Comparison of ENCODE assay signal across 17 mouse cellular contexts in the genomic region with DNA sequence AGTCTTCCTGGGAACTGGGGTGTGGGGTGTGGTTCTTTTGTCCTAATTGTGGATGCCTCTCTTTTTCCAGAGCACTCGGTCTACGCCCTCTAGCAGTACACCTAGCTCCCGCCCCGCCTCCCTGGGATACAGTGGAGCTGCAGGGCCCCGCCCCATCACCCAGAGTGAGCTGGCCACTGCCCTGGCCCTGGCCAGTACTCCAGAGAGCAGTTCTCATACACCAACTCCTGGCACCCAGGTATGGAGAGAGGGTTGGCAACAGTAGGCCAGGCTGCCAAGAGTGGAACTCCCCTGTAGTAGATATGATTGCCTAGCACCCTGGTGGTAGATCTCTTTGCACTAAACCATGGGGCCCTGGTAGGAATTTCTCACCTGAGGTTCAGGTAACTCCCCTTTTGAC. TPM values are rescaled to one million over a fixed set of nuclear protein-coding genes. Genes with fewer than 3 reads are reported as not detected.
"Had no signal": no experiment of that assay in that cellular context is flagged by ENCODE, and none has a peak within 500 bp of the region (broad histone marks: within the 10 kb centered on the region; RNA-seq: fewer than 3 reads in every experiment).

No protein-coding gene starts in this region.

- H3K4me1 ChIP-seq: limb, embryonic 12.5 days; limb, embryonic 15.5 days had no signal

- H3K27me3 ChIP-seq: limb, embryonic 12.5 days; limb, embryonic 15.5 days had no signal

- H3K27ac ChIP-seq: kidney, postnatal 0 days; layer of hippocampus, adult 2 months; limb, embryonic 12.5 days; limb, embryonic 15.5 days; liver, embryonic 14.5 days had no signal

- H3K9me3 ChIP-seq: limb, embryonic 12.5 days; limb, embryonic 15.5 days had no signal

- H3K9ac ChIP-seq: limb, embryonic 12.5 days; limb, embryonic 15.5 days; liver, embryonic 14.5 days; liver, postnatal 0 days; lung, embryonic 14.5 days had no signal

- H3K4me2 ChIP-seq: limb, embryonic 12.5 days; limb, embryonic 15.5 days; liver, embryonic 11.5 days; lung, embryonic 14.5 days; midbrain, embryonic 11.5 days had no signal

- DNase-seq: kidney, postnatal 25 days; left cerebral cortex, postnatal 4 days; liver, postnatal 0 days; lung, embryonic 14.5 days; lung, postnatal 10 days; lung, postnatal 4 days; midbrain, embryonic 14.5 days; right cerebral cortex, postnatal 14 days; right cerebral cortex, postnatal 4 days; thymus, postnatal 36 days had no signal

- H3K4me3 ChIP-seq: layer of hippocampus, adult 2 months; limb, embryonic 12.5 days; limb, embryonic 15.5 days had no signal

- ATAC-seq: liver, postnatal 0 days had no signal

RNA-seq across cellular contexts. Expression of gene Sema7a, which starts 17.5 kb away (rescaled TPM):
- polyA plus RNA-seq: liver, postnatal 0 days had no signal
